Mouse (Mus musculus): ENCODE results near the gene Syce1l. TPM values are rescaled to one million over a fixed set of nuclear protein-coding genes. Genes with fewer than 3 reads are reported as not detected.

Gene Syce1l
- total and polyA plus RNA-seq, 3 experiments: 0.94 to 1.9 (median 1.4) TPM

- no peak overlapping the region for H3K27ac ChIP-seq (ENCODE audit: insufficient read depth, low read depth)
- no peak overlapping the region for H3K4me2 ChIP-seq (ENCODE audit: insufficient read depth, low read depth, poor library complexity, severe bottlenecking)
- peaks cover 8 to 34% of the 10 kb centered on the region in 2 experiments for H3K4me1 ChIP-seq (ENCODE audit: control insufficient read depth in 1 of 2, insufficient read depth in 2 of 2)
- peak; percentile 80 for DNase-seq (ENCODE audit: extremely low read depth)
- no peak overlapping the region for H3K9ac ChIP-seq (ENCODE audit: insufficient read depth, low read depth)
- no peaks in the 10 kb centered on the region for H3K9me3 ChIP-seq (replicated peaks; ENCODE audit: low read length)
- no peaks in the 10 kb centered on the region for H3K79me2 ChIP-seq (replicated peaks; ENCODE audit: control insufficient read depth, extremely low read depth, insufficient read depth, poor library complexity, severe bottlenecking)
- no peak overlapping the region for H3K4me3 ChIP-seq (replicated peaks in 1 of 3; ENCODE audit: low read depth in 2 of 3, low read length in 2 of 3, poor library complexity in 1 of 3)
- no peak for TF ChIP-seq MXI1 (IDR thresholded peaks at IDR 0.05; ENCODE audit: low read depth, low read length)
- peak in 1 of 2 experiments; percentile 85; a peak in 2 of 4 replicates for TF ChIP-seq CTCF (conservative IDR thresholded peaks at IDR 0.05 in 1 of 2, IDR thresholded peaks at IDR 0.05 in 1 of 2; ENCODE audit: low read depth in 2 of 2, low read length in 2 of 2)
- TF ChIP-seq SIN3A (IDR thresholded peaks at IDR 0.05; ENCODE audit: low read length): peak; percentile 43; the same call in 1 of the 2 replicates
- TF ChIP-seq JUND (conservative IDR thresholded peaks at IDR 0.05; ENCODE audit: low read depth, low read length): no peak
- no peak; the same call in 1 of the 2 replicates for TF ChIP-seq MYC (IDR thresholded peaks at IDR 0.05; ENCODE audit: low read depth, low read length)
- TF ChIP-seq POLR2AphosphoS2 (IDR thresholded peaks at IDR 0.05; ENCODE audit: low read depth, low read length): no peak
- no peak for TF ChIP-seq EP300 (IDR thresholded peaks at IDR 0.05; ENCODE audit: low read length)
- TF ChIP-seq GABPA (IDR thresholded peaks at IDR 0.05; ENCODE audit: insufficient replicate concordance, low read depth, low read length): no peak
- no peak for TF ChIP-seq KAT2A (IDR thresholded peaks at IDR 0.05; ENCODE audit: insufficient replicate concordance, low read length)
- no peak for TF ChIP-seq CHD1 (IDR thresholded peaks at IDR 0.05; ENCODE audit: low read depth, low read length)
- peak; percentile 89 for TF ChIP-seq RAD21 (IDR thresholded peaks at IDR 0.05; ENCODE audit: low read depth, low read length)
- no peak for TF ChIP-seq JUN (IDR thresholded peaks at IDR 0.05; ENCODE audit: insufficient read depth, low read depth, low read length)
- no peak for TF ChIP-seq ZMIZ1 (IDR thresholded peaks at IDR 0.05; ENCODE audit: low read depth, low read length)
- TF ChIP-seq MAZ (IDR thresholded peaks at IDR 0.05; ENCODE audit: low read depth, low read length): no peak
- TF ChIP-seq SMC3 (IDR thresholded peaks at IDR 0.05; ENCODE audit: low read depth, low read length): peak; percentile 93
- TF ChIP-seq BHLHE40 (IDR thresholded peaks at IDR 0.05; ENCODE audit: low read depth, low read length): no peak
- no peak for TF ChIP-seq MAFK (IDR thresholded peaks at IDR 0.05; ENCODE audit: insufficient replicate concordance, low read length)
- TF ChIP-seq TCF12 (IDR thresholded peaks at IDR 0.05; ENCODE audit: low read depth, low read length): no peak
- TF ChIP-seq ELF1 (IDR thresholded peaks at IDR 0.05; ENCODE audit: low read depth, low read length): 0 out of 2 replicates have a peak, but pooled peaks have one; percentile 19
- no peak for TF ChIP-seq ZKSCAN1 (IDR thresholded peaks at IDR 0.05; ENCODE audit: borderline replicate concordance, low read depth, low read length)
- peak; percentile 54 for TF ChIP-seq ZC3H11A (IDR thresholded peaks at IDR 0.05; ENCODE audit: low read depth, low read length)
- TF ChIP-seq HCFC1 (IDR thresholded peaks at IDR 0.05; ENCODE audit: low read depth, low read length): peak; percentile 33; the same call in 1 of the 2 replicates
- no peak for TF ChIP-seq PAX5 (IDR thresholded peaks at IDR 0.05; ENCODE audit: low read length)
- TF ChIP-seq USF2 (conservative IDR thresholded peaks at IDR 0.05; ENCODE audit: low read depth, low read length): no peak
- TF ChIP-seq RCOR1 (conservative IDR thresholded peaks at IDR 0.05; ENCODE audit: low read depth, low read length): no peak
- peak; percentile 60; the same call in 1 of the 2 replicates for TF ChIP-seq CHD2 (IDR thresholded peaks at IDR 0.05; ENCODE audit: low read length)
- TF ChIP-seq IRF4 (IDR thresholded peaks at IDR 0.05; ENCODE audit: low read depth, low read length): peak; percentile 23; the same call in 1 of the 2 replicates
- no peak for TF ChIP-seq POLR2A (IDR thresholded peaks at IDR 0.05; ENCODE audit: low read depth, low read length)
- no peak for TF ChIP-seq MEF2A (IDR thresholded peaks at IDR 0.05; ENCODE audit: borderline replicate concordance, low read depth, low read length)
- no peak for TF ChIP-seq UBTF (IDR thresholded peaks at IDR 0.05; ENCODE audit: low read depth, low read length)
- TF ChIP-seq NELFE (IDR thresholded peaks at IDR 0.05; ENCODE audit: low read depth, low read length): no peak
- no peak for TF ChIP-seq USF1 (IDR thresholded peaks at IDR 0.05; ENCODE audit: low read depth, low read length)
- H3K36me3 ChIP-seq (replicated peaks in 1 of 2; ENCODE audit: control insufficient read depth in 1 of 2, insufficient read depth in 1 of 2, low read length in 1 of 2): peaks cover 0 to 2% of the 10 kb centered on the region in 2 experiments
- dilution Hi-C loops (cut with MboI; ENCODE audit: extremely low pct_ligation_motif_present, extremely low pct_unique_long_range_greater_than_20kb, low sequenced_read_pairs) (no loop called here), in situ Hi-C loops (cut with MboI; ENCODE audit: low pct_ligation_motif_present, low pct_unique_long_range_greater_than_20kb, low sequenced_read_pairs) (loop anchor here (10.0 to 25.0 kb wide), 2 partner anchors 325 to 777 kb away; partner anchors contain the start of gene Wwox)
- no peaks in the 10 kb centered on the region for H3K27me3 ChIP-seq (replicated peaks)
Observed at GRCm38 (mm10) chr8:113660128-113660527, 17.1 kb downstream of the Syce1l start.

Data from CH12.LX (cell line).